Mouse (Mus musculus) kidney, adult 18-20 months (tissue): ENCODE measurements around the gene Nudt17.
"Not testable (repeated sequence)": the region's sequence is repeated elsewhere in the genome, so short reads cannot be mapped to it uniquely, and the experiment has no call there.

Experiments used
- DNase-seq: peaks from one replicate; pipeline ENCODE4 v3.0.0; 2021

Nudt17 gene

GRCm38 (mm10) chr3:96700376-96700775 is 8.0 kb downstream of the Nudt17 start:
- no peak for DNase-seq

- DNase-seq, result no peak
These were observed 9.2 kb downstream of the Nudt17 start for GRCm38 (mm10) chr3:96698993-96699690.

- peak; percentile 94 for DNase-seq
These were observed 11.3 kb downstream of the Nudt17 start for GRCm38 (mm10) chr3:96696766-96697732.

GRCm38 (mm10) chr3:96696198-96696765 is 12.1 kb downstream of the Nudt17 start, which contains the start of gene Pias3:
Gene Pias3 (plus strand): TSS chr3:96696384.
- peak; percentile 88 for DNase-seq

GRCm38 (mm10) chr3:96693579-96693978 is 14.8 kb downstream of the Nudt17 start:
- no peak for DNase-seq

GRCm38 (mm10) chr3:96692506-96692905 is 15.9 kb downstream of the Nudt17 start:
- DNase-seq, result no peak

GRCm38 (mm10) chr3:96690298-96690697 is 18.1 kb downstream of the Nudt17 start:
- no peak for DNase-seq

- DNase-seq, result no peak
These were observed 19.5 kb downstream of the Nudt17 start for GRCm38 (mm10) chr3:96688854-96689253.

- DNase-seq, result not testable (repeated sequence)
These were observed 22.3 kb downstream of the Nudt17 start for GRCm38 (mm10) chr3:96686057-96686456.

- no peak for DNase-seq
These were observed 23.6 kb downstream of the Nudt17 start for GRCm38 (mm10) chr3:96684822-96685156.

GRCm38 (mm10) chr3:96684151-96684821 is 24.1 kb downstream of the Nudt17 start:
- DNase-seq, result no peak

- DNase-seq, result no peak
These were observed 24.9 kb downstream of the Nudt17 start for GRCm38 (mm10) chr3:96683496-96683895.

- DNase-seq, result no peak
These were observed 27.9 kb downstream of the Nudt17 start for GRCm38 (mm10) chr3:96680269-96680956.

GRCm38 (mm10) chr3:96679159-96679674 is 29.1 kb downstream of the Nudt17 start:
- no peak for DNase-seq

- no peak for DNase-seq
These were observed 29.9 kb downstream of the Nudt17 start for GRCm38 (mm10) chr3:96678456-96678855.

GRCm38 (mm10) chr3:96675690-96676089 is 32.7 kb downstream of the Nudt17 start:
- DNase-seq, result no peak

GRCm38 (mm10) chr3:96675171-96675570 is 33.2 kb downstream of the Nudt17 start:
- DNase-seq, result no peak

- no peak for DNase-seq
These were observed 33.9 kb downstream of the Nudt17 start for GRCm38 (mm10) chr3:96674442-96674841.

GRCm38 (mm10) chr3:96673514-96673913 is 34.8 kb downstream of the Nudt17 start:
- DNase-seq, result no peak

- no peak for DNase-seq
These were observed 36.8 kb downstream of the Nudt17 start for GRCm38 (mm10) chr3:96671519-96671918.

- peak; percentile 81 for DNase-seq
These were observed 38.5 kb downstream of the Nudt17 start, which contains the start of gene Ankrd35 for GRCm38 (mm10) chr3:96669727-96670468. Gene Ankrd35 (plus strand): TSS chr3:96670131.
